Mouse (Mus musculus): ENCODE data around the gene Cypt12. TPM values are rescaled to one million over a fixed set of nuclear protein-coding genes. Genes with fewer than 3 reads are reported as not detected.

The Cypt12 gene
- polyA plus RNA-seq (2017; shearing (Covaris generic)): not detected

DNA sequence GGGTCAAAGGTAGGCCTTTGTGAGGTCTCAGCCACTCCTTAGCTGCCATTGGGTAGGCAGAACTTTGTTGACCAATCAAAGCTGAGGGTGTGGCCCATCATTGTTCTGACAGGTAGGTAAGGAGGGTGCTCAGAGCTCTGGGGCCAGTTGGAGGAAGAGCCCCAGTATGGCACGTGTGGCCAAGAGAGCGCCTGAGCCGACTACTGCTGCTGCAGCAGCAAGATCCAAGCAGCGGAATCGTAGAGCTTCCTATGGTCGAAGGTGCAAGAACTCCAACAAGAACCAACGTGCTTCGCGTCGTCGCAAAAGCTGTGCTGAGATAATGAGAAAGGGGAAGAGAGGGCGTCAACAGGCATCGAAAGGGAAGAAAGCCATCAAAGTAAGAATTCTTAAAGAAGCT lies at the start of gene Cypt12:
Gene Cypt12 (plus strand): TSS at position 112 of the 400 bp plus-strand sequence.

